Mouse (Mus musculus): ENCODE data around the gene Zfand6.

The Zfand6 gene

DNA sequence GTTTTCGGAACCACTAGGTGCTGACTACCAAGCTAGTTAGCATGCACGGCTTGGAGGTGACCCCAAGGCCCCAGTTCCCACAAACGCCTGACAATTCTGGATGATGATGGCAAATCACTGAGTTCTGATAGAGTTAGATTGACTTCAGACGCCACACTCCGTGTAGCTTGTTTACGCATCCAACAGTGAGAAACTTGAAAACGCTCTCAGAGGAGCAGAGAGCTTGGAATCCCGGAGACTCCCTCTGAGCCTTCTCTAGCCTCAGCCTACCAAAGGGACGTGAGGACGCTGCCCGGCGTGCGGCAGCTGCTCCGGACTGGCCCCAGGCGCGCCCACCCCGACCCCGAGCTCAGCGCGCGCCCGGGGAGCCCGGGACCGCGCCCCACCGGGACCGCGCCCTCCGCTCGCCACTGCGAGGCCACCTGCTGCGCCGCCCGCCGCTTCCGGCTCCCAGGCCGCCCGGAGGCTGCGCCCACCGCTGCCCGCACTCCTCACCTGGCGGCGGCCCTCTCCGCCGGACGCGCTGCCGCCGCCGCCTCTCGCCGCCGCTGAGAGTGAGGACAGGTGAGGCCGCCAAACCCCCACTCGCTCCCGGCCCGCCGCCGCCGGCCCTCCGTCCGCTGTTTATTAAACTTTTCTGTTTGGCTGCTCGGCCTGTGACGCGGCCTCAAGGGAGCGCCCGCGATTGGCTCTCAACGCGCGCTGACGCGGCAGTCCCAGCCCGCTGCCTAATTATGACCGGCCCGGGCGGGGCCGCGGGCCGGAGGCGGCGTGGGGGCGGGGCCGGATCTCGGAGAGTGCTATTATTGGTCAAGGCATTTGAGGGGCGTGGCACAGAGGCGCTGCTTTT lies at the start of gene Zfand6:
Gene Zfand6 (minus strand): TSS at position 709 of the 850 bp plus-strand sequence.
- in situ Hi-C loops (cut with MboI, MseI), result loop anchor here (5.0 to 10.0 kb wide), 2 partner anchors 43 to 545 kb away; no protein-coding TSS in a partner anchor

DNA sequence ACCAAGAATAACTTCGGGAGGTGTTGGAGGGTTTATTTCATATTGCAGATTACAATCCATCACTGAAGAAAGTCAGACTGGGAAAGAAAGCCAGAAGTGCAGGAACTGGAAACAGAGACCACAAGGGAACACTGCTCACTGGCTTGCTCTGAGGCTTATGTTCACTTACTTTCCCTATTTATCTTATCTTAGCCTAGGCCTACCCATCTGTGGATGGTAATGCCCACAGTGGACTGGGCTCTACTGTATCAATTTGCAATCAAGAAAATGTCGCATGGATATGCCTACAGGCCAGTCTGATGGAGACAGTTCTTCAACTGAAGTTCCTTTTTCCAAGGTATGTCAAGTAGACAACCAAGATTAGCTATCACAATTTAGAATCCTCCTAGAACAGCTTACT lies 47.0 kb upstream of the Zfand6 start:
- in situ Hi-C loops (cut with MboI, MseI), result loop anchor here (25.0 kb wide), 1 partner anchor 850 kb away; the partner anchor contains the start of genes Mesd and Tlnrd1

DNA sequence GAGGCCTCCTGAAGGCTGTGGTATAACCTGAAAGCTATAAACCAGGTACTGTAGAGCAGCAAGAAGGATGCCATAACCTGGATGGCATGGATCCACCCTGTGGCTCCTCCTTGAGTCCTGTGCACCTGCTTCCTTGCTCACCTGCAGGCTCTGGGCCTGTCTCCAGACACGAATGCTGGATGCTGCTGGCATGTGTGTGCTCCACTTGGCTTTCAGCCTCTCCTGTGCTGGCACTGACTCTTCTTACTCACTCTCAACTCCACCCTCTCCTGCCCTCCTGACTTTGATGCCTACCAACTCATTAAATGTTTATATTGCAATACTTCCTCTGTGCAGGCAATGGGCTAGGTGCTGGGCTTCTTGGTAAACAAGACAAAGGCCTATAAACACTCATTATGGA lies 43.3 kb upstream of the Zfand6 start:
- in situ Hi-C loops (cut with MboI, MseI), result loop anchor here (5.0 to 25.0 kb wide), 2 partner anchors 41 to 846 kb away; partner anchors contain the start of genes Mesd and Tlnrd1

DNA sequence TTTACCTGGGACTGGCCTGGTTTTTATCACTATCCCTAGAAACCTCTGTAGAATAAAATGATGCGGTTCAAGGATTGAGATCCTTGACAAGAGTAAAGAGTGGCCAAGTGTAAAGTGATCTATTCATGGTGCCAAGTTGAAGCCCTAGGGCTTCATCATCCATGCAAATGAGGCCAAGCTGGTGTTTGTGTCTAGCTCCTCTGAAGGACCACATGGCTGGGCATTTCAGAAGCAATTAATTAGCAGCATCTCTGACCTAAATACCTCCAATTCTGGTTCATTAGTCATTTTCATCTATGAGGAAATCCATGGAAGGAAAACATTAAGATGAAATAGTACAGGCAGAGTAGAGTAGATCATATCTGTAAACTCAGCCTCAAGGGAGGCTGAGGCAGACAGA lies 42.3 kb upstream of the Zfand6 start:
- in situ Hi-C loops (cut with MboI, MseI), result loop anchor here (5.0 to 25.0 kb wide), 2 partner anchors 40 to 845 kb away; partner anchors contain the start of genes Mesd and Tlnrd1

DNA sequence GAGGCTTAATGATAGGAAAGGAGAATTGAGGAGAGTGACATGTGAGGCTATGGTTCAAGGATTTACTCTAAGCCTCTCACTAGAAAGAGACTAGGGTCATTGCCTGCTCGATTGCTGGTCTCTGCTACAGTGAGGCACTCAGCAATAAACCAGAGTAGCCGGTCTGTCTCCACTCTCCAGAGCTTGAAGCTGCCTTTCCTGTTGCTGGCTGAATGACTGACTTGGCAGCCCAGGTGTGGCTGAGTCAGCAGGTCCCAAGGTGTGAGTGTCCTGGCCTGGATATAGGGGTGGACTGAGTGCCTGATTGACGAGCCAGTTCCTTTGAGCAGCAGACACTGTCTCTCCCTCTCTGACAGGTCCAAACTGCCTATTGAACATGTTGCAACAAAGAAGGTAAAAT lies 41.3 kb upstream of the Zfand6 start:
- in situ Hi-C loops (cut with MboI, MseI), result loop anchor here (5.0 to 25.0 kb wide), 2 partner anchors 39 to 844 kb away; partner anchors contain the start of genes Mesd and Tlnrd1

DNA sequence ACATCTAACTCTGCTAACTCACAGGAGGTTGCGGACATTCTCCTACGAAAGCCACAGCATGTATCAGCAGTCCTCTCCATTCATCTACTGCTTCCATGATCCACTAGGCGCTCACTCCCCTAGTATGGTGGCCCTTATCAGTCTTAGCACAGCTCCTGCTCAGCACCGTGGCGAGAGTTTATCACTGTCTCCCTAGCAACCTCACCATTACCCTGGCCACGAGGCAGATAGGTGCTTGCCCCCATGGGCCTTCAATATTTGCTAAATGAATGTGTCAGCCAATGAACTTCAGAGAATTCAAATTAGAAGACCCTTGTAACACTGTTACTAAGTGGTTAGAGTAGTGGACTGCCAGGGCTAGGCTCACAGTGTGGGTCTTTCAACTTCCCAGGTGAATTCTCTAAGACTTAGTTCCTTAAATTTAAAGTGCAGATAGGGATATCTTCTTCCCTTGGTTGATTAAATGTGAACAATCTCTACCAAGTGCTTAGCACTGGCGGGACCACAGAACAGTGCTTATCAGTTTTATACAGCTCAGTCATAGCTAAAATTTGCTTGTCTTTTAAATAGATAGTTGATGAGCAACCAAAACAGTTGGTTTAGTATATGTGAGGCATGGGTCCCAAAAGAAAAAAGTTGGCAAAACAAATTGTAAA lies 33.2 kb upstream of the Zfand6 start:
- in situ Hi-C loops (cut with MboI, MseI), result no loop called here

DNA sequence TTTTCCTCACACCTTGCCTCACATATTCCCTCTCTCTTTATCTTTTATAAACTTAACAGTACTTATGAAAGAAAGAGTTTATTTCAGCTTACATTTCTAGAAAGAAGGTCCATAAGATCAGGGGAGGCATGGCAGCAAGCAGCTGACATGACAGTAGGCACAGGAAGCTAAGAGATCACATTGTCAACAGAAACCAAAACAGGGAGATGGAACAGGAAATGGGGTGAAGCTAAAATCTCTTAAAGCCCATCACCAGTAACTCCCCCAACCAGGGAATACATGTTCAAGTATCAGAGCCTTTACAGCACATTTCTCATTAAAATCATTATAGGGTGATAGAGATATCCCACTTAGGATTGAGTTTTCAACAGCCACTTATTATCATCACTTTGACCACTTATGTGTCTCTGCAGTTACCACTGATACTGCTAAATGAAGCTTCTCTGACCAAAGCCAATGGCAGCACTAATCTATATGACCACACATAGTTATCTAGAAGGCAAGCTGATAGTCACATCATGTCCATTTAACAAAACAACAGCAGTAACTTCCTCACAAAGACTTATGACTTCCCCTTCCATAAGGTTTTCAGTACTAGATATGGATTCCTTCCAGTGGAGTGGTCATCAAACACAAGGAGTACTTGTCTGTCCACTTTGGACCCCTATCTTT lies 20.7 kb upstream of the Zfand6 start:
- in situ Hi-C loops (cut with MboI, MseI), result no loop called here

DNA sequence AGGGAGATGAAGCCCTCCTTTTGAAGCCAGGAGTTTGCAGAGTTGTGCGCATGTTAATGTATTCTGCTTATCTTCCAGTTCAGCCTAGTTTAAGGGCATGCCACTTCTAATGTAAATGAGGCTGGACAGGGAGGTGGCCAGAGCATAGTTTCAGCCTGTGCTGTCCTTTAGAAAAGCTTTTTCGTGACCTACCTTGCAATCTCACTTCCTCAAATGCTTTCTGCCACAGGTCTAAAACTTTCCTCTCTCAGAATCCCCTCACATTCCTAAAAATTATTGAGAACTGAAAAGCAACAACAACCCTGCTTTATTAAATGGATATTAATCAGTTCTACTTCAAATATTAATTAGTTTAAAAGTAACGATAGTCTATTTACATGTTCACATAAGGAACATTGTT lies 17.1 kb upstream of the Zfand6 start:
- in situ Hi-C loops (cut with MboI, MseI), result no loop called here

DNA sequence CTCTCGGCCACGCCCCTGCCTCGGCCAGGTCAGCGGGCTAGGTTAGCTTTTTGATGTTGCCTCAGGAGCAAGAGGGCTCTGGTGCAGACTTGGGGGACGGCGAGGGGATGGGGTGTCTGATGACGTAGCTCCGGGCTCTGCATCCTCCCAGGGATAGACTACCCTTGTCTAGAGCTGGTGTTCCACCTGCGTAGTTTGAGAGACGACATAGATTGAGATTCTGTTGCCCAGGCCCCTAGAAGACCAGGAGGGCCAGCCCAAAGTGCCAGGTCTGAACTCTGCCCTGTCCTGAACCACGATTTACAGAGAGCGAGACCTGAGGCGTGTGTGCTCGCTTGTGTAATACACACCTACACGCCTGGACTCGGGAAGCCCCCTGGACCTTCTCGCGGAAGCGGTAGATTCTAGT lies 346 bp upstream of the Zfand6 start:
- in situ Hi-C loops (cut with MboI, MseI), result loop anchor here (5.0 to 10.0 kb wide), 2 partner anchors 42 to 545 kb away; no protein-coding TSS in a partner anchor

DNA sequence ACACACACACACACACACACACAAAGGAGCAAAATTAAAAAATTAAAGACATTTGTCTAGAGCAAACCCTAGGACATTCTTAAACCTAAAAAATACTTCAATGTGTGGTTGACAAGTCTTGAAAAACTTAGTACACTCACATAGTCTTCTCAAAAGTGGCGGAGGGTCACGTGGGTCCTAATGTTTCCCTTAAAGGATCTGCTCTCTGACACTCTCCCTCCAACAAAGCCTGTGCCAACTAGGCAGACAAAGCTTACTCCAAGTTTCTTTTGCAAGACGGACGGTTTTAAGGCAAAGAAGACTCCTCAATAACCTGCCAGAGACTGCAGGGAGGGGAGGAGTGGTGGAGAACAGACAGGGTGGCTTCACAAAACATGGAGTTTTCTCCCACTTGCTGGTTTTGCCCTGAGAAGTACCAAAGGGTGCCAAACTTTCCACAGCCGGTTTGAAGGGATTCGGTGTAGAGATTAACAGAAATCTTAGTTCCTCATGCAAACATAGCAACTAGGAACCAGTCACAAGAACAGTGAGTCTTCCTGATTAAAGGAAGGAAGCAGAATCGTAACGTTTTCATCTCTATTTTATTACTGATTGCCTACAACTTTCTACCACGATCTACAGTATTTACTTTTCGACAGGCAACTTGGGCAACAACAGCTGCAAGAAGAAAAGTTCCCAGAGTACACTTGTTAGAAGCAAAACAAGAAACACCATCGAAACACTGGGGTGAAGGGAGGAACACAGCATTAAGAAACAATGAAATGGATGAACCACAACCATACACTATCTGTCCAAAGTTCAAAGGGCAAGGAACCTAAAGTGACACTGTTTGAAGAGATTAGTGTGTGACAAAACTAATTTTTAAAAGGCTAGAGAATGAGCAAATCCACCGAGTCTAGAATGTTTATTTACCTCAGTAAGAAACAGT lies 1.8 kb downstream of the Zfand6 start:
- in situ Hi-C loops (cut with MboI, MseI), result no loop called here

DNA sequence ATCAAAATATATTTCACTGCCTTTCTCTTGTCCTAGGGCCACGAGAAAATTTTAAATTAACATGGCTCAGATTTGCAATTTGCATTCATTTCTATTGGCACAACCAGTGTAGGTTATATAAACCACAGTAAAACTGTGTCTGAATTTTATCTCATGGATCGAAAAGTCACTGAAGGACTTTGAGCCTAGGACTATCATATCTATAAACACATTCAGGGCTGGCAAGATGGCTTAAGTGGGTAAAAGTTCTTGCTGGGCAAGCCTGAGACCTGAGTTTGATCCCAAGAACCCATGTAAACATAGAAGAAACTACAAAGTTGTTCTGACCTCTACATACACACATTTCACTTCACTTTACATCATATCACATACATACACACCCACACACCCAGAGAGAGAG lies 3.4 kb downstream of the Zfand6 start:
- in situ Hi-C loops (cut with MboI, MseI), result no loop called here

DNA sequence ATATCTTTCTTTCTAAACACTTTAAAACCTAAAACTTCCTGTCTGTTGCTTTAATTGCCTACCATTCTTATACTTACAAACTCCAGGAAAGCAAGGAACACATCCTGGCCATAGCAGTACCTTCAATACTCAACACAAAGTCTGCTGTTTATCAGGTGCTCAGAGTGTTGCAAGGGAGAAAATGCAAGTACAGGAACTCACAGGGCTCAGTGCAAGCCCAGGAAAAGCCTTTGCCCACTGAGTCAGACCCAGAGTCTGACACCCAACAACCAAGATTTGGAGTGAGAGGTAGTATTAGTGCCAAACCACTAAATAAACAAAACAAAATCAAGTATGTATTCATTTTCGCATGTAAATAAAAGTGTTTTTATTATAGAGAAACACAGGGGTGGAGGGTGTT lies 5.1 kb downstream of the Zfand6 start:
- in situ Hi-C loops (cut with MboI, MseI), result loop anchor here (5.0 kb wide), 1 partner anchor 77 kb away; the partner anchor contains the start of gene Fah

DNA sequence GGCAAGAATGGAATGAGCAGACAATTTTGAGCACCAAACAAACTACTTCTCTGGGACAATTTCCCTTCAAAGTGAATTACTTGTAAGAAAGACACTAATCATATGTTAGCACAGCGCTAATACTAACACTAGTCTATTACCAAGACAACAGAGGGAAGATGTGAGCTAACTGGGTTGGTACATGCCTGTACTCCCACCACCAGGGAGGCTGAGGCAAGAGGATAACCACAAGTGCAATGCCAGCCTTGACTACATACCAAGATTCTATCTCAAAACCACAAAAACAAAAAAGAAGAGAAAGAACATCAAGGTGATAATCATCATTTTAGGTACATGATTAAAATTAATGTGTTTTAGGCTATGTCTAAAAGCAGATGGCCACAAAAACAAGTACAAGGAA lies 8.2 kb downstream of the Zfand6 start:
- in situ Hi-C loops (cut with MboI, MseI), result loop anchor here (5.0 kb wide), 1 partner anchor 74 kb away; the partner anchor contains the start of gene Fah

DNA sequence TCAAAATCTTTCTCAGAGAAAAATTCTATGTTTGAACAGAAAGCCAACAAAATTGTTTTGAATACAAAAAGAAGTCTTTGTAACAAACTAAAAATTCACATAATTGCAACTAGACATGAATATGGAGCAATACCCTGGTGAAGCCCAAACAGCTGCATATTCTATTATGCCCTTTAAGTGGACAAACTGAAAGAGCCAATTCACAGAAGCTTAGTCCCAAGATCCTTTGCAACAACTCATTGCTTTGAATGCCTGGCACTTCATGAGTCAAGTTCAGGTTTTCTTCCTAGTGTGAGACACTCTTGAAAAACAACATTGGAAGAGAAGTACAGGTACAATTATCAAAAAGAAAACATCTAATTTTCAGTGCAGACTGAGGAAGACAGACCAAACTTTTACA lies 8.8 kb downstream of the Zfand6 start:
- in situ Hi-C loops (cut with MboI, MseI), result loop anchor here (5.0 kb wide), 1 partner anchor 74 kb away; the partner anchor contains the start of gene Fah

DNA sequence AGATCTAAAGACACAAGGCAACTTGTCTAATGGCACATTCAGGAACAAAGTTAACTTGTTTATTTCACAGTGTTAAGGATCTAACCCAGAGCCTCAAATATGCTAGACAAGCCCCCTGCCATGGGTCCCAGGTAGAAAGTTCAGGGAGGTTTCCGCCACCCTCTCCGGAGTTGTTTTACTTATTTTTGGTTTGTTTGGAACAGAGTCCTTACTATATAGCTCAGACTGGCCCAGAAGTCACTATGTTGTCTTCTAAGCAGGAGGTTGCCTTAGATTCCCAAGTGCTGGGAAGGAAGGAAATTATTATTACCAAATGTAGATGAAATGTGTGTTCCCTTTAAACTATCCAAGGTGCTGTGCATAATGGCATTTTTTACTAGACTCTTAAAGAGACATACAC lies 9.7 kb downstream of the Zfand6 start:
- in situ Hi-C loops (cut with MboI, MseI), result loop anchor here (5.0 kb wide), 1 partner anchor 73 kb away; the partner anchor contains the start of gene Fah

DNA sequence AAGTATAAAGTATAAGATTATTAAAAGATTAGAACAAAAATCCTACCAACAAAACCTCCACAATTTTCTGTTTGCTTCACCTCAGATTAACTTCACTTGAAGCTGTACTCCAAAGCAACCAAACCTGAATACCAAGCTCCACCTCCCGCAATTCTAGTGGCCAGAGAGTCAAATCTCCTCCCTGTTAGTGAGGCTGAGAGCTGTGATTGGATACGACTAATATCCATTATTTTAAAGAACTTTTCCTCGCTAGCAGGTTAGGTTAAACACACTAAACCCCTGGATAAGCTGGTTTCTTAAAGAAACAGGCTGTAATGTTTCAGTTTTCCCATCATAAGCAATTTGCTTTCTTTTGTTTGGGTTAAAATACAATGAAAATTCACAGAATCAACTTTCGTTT lies 10.5 kb downstream of the Zfand6 start:
- in situ Hi-C loops (cut with MboI, MseI), result no loop called here

DNA sequence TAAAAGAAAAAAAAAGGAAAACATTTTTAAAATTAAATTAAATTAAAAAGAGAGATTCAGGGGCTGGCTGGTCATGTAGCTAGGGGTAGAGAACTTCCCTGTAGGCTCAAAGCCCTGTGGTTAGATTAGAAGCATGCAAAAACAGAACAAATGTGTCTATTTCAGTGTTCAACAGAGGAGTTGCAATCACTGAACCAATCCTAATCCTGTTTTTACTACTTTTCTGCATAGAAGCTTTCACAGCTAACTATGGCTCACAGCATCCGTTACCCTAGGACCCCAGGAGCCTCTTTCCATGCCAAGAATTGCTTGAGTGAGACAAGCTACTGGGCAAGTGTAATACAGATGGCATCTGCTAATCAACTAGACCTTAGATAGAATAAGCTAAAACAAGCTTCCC lies 16.7 kb downstream of the Zfand6 start:
- in situ Hi-C loops (cut with MboI, MseI), result no loop called here

DNA sequence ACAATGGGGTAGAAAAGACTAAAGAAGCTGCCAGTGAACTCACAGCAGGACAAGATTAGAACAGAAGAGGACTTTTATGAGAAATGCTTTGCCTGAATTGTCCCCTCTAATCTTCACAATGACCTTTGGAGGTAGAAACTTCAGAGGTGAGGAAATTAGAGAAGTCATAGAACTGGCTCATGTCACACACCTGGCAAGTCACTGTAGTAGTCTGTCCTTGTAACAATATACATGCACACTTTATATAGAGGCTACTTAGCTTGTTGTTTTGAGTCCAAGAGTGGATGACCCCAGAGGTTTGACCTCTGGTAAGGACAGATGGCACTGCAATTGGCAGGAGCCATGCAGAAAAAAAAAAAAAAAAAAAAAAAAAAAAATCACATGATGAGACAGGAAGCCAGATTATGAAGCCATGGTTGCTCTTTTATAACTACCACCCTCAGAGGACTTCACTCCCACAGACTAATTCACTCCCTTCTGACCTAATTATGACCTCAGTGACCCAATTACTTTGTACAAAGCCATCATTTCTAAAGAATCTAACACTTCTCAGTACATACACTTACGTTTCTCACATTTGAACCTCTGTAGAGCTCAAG lies 20.1 kb downstream of the Zfand6 start:
- in situ Hi-C loops (cut with MboI, MseI), result no loop called here

DNA sequence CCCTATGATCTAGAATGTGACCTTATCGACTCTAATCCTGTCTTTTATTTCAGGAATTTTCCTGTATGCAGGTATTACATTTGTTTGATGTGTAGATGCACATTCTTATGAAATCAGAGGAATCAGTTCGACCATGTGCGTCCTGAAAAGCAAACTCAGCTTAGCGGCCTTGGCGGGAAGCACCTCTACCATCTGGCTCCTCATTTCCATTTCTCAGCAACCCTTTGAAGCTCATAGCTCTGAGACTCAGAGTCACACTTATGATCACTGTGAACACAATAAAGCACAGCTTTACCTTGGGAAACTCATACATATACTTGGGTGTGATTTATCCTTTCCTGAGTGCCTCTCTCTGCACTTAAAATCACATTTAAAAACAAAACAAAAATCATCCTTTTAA lies 21.8 kb downstream of the Zfand6 start:
- in situ Hi-C loops (cut with MboI, MseI), result no loop called here

DNA sequence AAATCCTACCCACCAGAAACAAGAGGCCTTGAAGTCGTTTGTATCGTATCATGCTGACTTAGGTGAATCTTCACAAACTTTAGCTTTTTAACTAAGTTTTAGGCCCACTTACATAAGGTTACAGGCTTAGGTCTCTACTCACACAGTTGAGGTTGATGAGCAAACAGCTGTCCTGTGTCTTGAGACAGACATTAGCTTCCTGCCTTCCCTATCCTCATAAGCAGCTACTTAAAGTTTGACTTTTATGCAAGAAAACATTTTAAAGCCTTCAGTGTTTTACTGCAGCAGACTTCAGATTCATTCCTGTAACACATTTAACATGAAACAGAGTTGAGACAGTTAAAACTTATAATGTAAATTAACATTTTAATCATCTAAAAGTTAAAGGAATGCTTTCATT lies 37.0 kb downstream of the Zfand6 start:
- in situ Hi-C loops (cut with MboI, MseI), result no loop called here

Data from T-helper 2 cell (primary cell).